Comparison of ENCODE assay signal across 22 mouse cellular contexts in genomic region chr2:148160997-148161396, GRCm38 (mm10).
DNase-seq lines count a peak whose midpoint lies in the region; TF ChIP-seq lines count a peak whose summit lies in the region.
"Had no signal": no experiment of that assay in that cellular context is flagged by ENCODE, and none has a peak within 500 bp of the region (broad histone marks: within the 10 kb centered on the region; RNA-seq: fewer than 3 reads in every experiment).

No protein-coding gene starts in this region.

- TF ChIP-seq POLR2A in cortical plate, adult 2 months (IDR thresholded peaks at IDR 0.05; ENCODE audit: extremely low read depth, insufficient read depth, low read length) = no peak

- no peak for DNase-seq in layer of hippocampus, adult 2 months (ENCODE audit: low spot score in 2 of 2)
- DNase-seq in layer of hippocampus, adult 18-20 months (ENCODE audit: low spot score in 2 of 2) = no peak
- peak; percentile 26 for DNase-seq in right cerebral cortex, postnatal 25 days
- no peak for DNase-seq in right cerebral cortex, adult 18-20 months
- DNase-seq in adrenal gland, postnatal 10 days = no peak
- DNase-seq: adrenal gland, adult 2 months; adrenal gland, postnatal 25 days; cerebellum, adult 18-20 months; cerebellum, adult 9-10 months; cerebellum, postnatal 14 days; forebrain, postnatal 0 days; gastrocnemius, postnatal 10 days; heart, adult 18-20 months; heart, postnatal 14 days; heart, postnatal 4 days had no signal

- no peak for TF ChIP-seq CTCF in layer of hippocampus, adult 2 months (conservative IDR thresholded peaks at IDR 0.05)
- no peak for TF ChIP-seq CTCF in cortical plate, adult 2 months (IDR thresholded peaks at IDR 0.05; ENCODE audit: extremely low read depth, insufficient read depth, low read length)

- no peak overlapping the region for H3K4me3 ChIP-seq in layer of hippocampus, adult 2 months
- H3K4me3 ChIP-seq in cortical plate, adult 2 months (ENCODE audit: insufficient read depth, low read length) = no peak overlapping the region
- H3K4me3 ChIP-seq: embryonic facial prominence, embryonic 12.5 days; embryonic facial prominence, embryonic 15.5 days; heart, embryonic 10.5 days; heart, embryonic 13.5 days had no signal

- peak overlapping the region; percentile 71 for H3K27ac ChIP-seq in layer of hippocampus, adult 2 months
- H3K27ac ChIP-seq in cortical plate, adult 2 months (ENCODE audit: insufficient read depth, low read length) = peak overlapping the region; percentile 87
- H3K27ac ChIP-seq: embryonic facial prominence, embryonic 12.5 days; embryonic facial prominence, embryonic 15.5 days; heart, embryonic 10.5 days; heart, embryonic 13.5 days; hindbrain, embryonic 14.5 days; hindbrain, postnatal 0 days had no signal

- H3K4me1 ChIP-seq in cortical plate, adult 2 months (ENCODE audit: control insufficient read depth, insufficient read depth, low read length) = peaks cover 9% of the 10 kb centered on the region
- H3K4me1 ChIP-seq: embryonic facial prominence, embryonic 12.5 days; embryonic facial prominence, embryonic 15.5 days; heart, embryonic 10.5 days; heart, embryonic 13.5 days had no signal
